ENCODE assay signal across 26 mouse cellular contexts in genomic region chr10:87803936-87804791, GRCm38 (mm10). TPM values are rescaled to one million over a fixed set of nuclear protein-coding genes. Genes with fewer than 3 reads are reported as not detected.
DNase-seq lines count a peak whose midpoint lies in the region; ATAC-seq and TF ChIP-seq lines count a peak whose summit lies in the region.
"Had no signal": no experiment of that assay in that cellular context is flagged by ENCODE, and none has a peak within 500 bp of the region (broad histone marks: within the 10 kb centered on the region; RNA-seq: fewer than 3 reads in every experiment).

No protein-coding gene starts in this region.

- ATAC-seq in kidney, embryonic 14.5 days (ENCODE audit: low FRiP score, low TSS enrichment), result no peak
- peak; percentile 53; the same call in 1 of the 2 replicates for ATAC-seq in stomach, embryonic 14.5 days (ENCODE audit: insufficient number of reproducible peaks, insufficient read depth, low FRiP score, low read depth)
- ATAC-seq in stomach, postnatal 0 days (ENCODE audit: low FRiP score, low TSS enrichment), result no peak
- no peak for ATAC-seq in stomach, embryonic 15.5 days (ENCODE audit: insufficient read depth, low FRiP score, low read depth)
- ATAC-seq: activated CD4-positive, CD25-positive, alpha-beta regulatory T cell, adult 4 months; forebrain, postnatal 0 days; inflammation-experienced regulatory T-cells, adult 6 months; midbrain, embryonic 13.5 days had no signal

- no peak overlapping the region for H3K4me2 ChIP-seq in kidney, embryonic 14.5 days (replicated peaks; ENCODE audit: low read depth, low read length)
- no peak overlapping the region for H3K4me2 ChIP-seq in stomach, embryonic 14.5 days (replicated peaks; ENCODE audit: low read depth, low read length)
- H3K4me2 ChIP-seq in stomach, postnatal 0 days (replicated peaks; ENCODE audit: low read depth), result no peak overlapping the region
- no peak overlapping the region for H3K4me2 ChIP-seq in stomach, embryonic 15.5 days
- H3K4me2 ChIP-seq: hindbrain, embryonic 14.5 days; limb, embryonic 15.5 days; midbrain, embryonic 13.5 days had no signal

- H3K27me3 ChIP-seq in kidney, embryonic 14.5 days (ENCODE audit: control insufficient read depth, insufficient read depth, low read length), result no peaks in the 10 kb centered on the region
- H3K27me3 ChIP-seq in stomach, embryonic 14.5 days (ENCODE audit: control insufficient read depth, insufficient read depth, low read length), result no peaks in the 10 kb centered on the region
- H3K27me3 ChIP-seq in stomach, postnatal 0 days (ENCODE audit: control insufficient read depth, insufficient read depth, low read length), result no peaks in the 10 kb centered on the region
- H3K27me3 ChIP-seq in stomach, embryonic 15.5 days (replicated peaks), result no peaks in the 10 kb centered on the region
- H3K27me3 ChIP-seq: limb, embryonic 15.5 days; megakaryocyte, embryonic 14.5 days; midbrain, embryonic 13.5 days had no signal

- WGBS in kidney, embryonic 14.5 days, result 85% methylated on average over 5 of the region's 5 CpGs
- WGBS in stomach, embryonic 14.5 days, result 56% methylated on average over 5 of the region's 5 CpGs
- 54% methylated on average over 5 of the region's 5 CpGs for WGBS in stomach, postnatal 0 days
- 59% methylated on average over 5 of the region's 5 CpGs for WGBS in stomach, embryonic 15.5 days

- DNase-seq in adrenal gland, adult (ENCODE audit: inconsistent age in 2 of 2, low spot score in 1 of 2), result peak; percentile 43 to 47
- no peak for DNase-seq in adrenal gland, postnatal 25 days
- peak; percentile 80 for DNase-seq in kidney, postnatal 10 days
- DNase-seq in stomach, postnatal 0 days (ENCODE audit: low spot score), result no peak
- no peak for DNase-seq in thymus, postnatal 4 days
- DNase-seq: adrenal gland, postnatal 10 days; cerebellum, adult 8-10 months; forebrain, postnatal 0 days; gastrocnemius, postnatal 14 days; kidney, adult 2 months; left cerebral cortex, postnatal 4 days; right cerebral cortex, postnatal 25 days; spleen, adult 18-20 months had no signal

- H3K4me3 ChIP-seq in kidney, embryonic 14.5 days (ENCODE audit: low read length), result no peak overlapping the region
- H3K4me3 ChIP-seq in stomach, embryonic 14.5 days (ENCODE audit: low read depth, low read length), result no peak overlapping the region
- H3K4me3 ChIP-seq in stomach, postnatal 0 days (ENCODE audit: low read depth, low read length), result no peak overlapping the region
- no peak overlapping the region for H3K4me3 ChIP-seq in stomach, embryonic 15.5 days (replicated peaks)
- H3K4me3 ChIP-seq: forebrain, embryonic 10.5 days; heart, adult 2 months; limb, embryonic 15.5 days; megakaryocyte, embryonic 14.5 days; midbrain, embryonic 13.5 days had no signal

- no peak for TF ChIP-seq CTCF in stomach, postnatal 0 days (IDR thresholded peaks at IDR 0.05; ENCODE audit: low read depth)

- H3K36me3 ChIP-seq in kidney, embryonic 14.5 days (ENCODE audit: control insufficient read depth, insufficient read depth, low read length), result no peaks in the 10 kb centered on the region
- no peaks in the 10 kb centered on the region for H3K36me3 ChIP-seq in stomach, embryonic 14.5 days (ENCODE audit: control insufficient read depth, insufficient read depth, low read length)
- no peaks in the 10 kb centered on the region for H3K36me3 ChIP-seq in stomach, postnatal 0 days (ENCODE audit: control insufficient read depth, insufficient read depth, low read length)
- no peaks in the 10 kb centered on the region for H3K36me3 ChIP-seq in stomach, embryonic 15.5 days
- H3K36me3 ChIP-seq: forebrain, embryonic 10.5 days; limb, embryonic 15.5 days; midbrain, embryonic 13.5 days had no signal

- H3K27ac ChIP-seq in kidney, embryonic 14.5 days (ENCODE audit: low read depth, low read length), result no peak overlapping the region
- H3K27ac ChIP-seq in stomach, embryonic 14.5 days (ENCODE audit: low read length), result no peak overlapping the region; the same call in 1 of the 2 replicates
- no peak overlapping the region for H3K27ac ChIP-seq in stomach, postnatal 0 days (replicated peaks)
- H3K27ac ChIP-seq in stomach, embryonic 15.5 days, result peak overlapping the region; percentile 3; the same call in 1 of the 2 replicates
- H3K27ac ChIP-seq: forebrain, embryonic 10.5 days; heart, adult 2 months; hindbrain, embryonic 14.5 days; limb, embryonic 15.5 days; liver, embryonic 14.5 days; midbrain, embryonic 13.5 days had no signal

- H3K9me3 ChIP-seq in kidney, embryonic 14.5 days (ENCODE audit: control insufficient read depth, low read length), result no peaks in the 10 kb centered on the region
- no peaks in the 10 kb centered on the region for H3K9me3 ChIP-seq in stomach, embryonic 14.5 days (ENCODE audit: control insufficient read depth, low read depth, low read length)
- no peaks in the 10 kb centered on the region for H3K9me3 ChIP-seq in stomach, postnatal 0 days (ENCODE audit: control insufficient read depth, low read length)
- no peaks in the 10 kb centered on the region for H3K9me3 ChIP-seq in stomach, embryonic 15.5 days
- H3K9me3 ChIP-seq: forebrain, embryonic 10.5 days; limb, embryonic 15.5 days; megakaryocyte, embryonic 14.5 days; midbrain, embryonic 13.5 days had no signal

- no peak for TF ChIP-seq EP300 in stomach, postnatal 0 days (optimal IDR thresholded peaks at IDR 0.05)

- H3K4me1 ChIP-seq in kidney, embryonic 14.5 days (ENCODE audit: control insufficient read depth, insufficient read depth, low read length), result no peaks in the 10 kb centered on the region
- no peaks in the 10 kb centered on the region for H3K4me1 ChIP-seq in stomach, embryonic 14.5 days (ENCODE audit: control insufficient read depth, insufficient read depth, low read length)
- no peaks in the 10 kb centered on the region for H3K4me1 ChIP-seq in stomach, postnatal 0 days (replicated peaks; ENCODE audit: control insufficient read depth, insufficient read depth)
- no peaks in the 10 kb centered on the region for H3K4me1 ChIP-seq in stomach, embryonic 15.5 days
- H3K4me1 ChIP-seq: forebrain, embryonic 10.5 days; limb, embryonic 15.5 days; megakaryocyte, embryonic 14.5 days; midbrain, embryonic 13.5 days had no signal

- no peak overlapping the region for H3K9ac ChIP-seq in kidney, embryonic 14.5 days (ENCODE audit: low read depth, low read length)
- H3K9ac ChIP-seq in stomach, embryonic 14.5 days (replicated peaks; ENCODE audit: low read depth, low read length), result no peak overlapping the region
- no peak overlapping the region for H3K9ac ChIP-seq in stomach, postnatal 0 days (ENCODE audit: low read length)
- no peak overlapping the region for H3K9ac ChIP-seq in stomach, embryonic 15.5 days
- H3K9ac ChIP-seq: forebrain, postnatal 0 days; hindbrain, embryonic 14.5 days; limb, embryonic 15.5 days; liver, embryonic 14.5 days; midbrain, embryonic 13.5 days had no signal

RNA-seq across cellular contexts. Expression of gene Igf1, which starts 53.9 kb away (rescaled TPM):
- 8.0 and 13.0 TPM in 2 replicates for total RNA-seq in adrenal gland, postnatal 25 days (2021)
- polyA plus RNA-seq in kidney, embryonic 14.5 days (2014; fragmentation: Nextera tagmentation; extraction: Ambion mirVana), result 24.5 and 28.2 TPM in 2 replicates
- 167 and 172 TPM in 2 replicates for polyA plus RNA-seq in stomach, embryonic 14.5 days (2014; fragmentation: Nextera tagmentation; extraction: Ambion mirVana)
- polyA plus RNA-seq in stomach, postnatal 0 days (2015; fragmentation: Nextera tagmentation; extraction: Ambion mirVana), result 38.1 and 42.5 TPM in 2 replicates
- polyA plus RNA-seq in stomach, embryonic 15.5 days (2015; fragmentation: Nextera tagmentation; extraction: Ambion mirVana), result 119 and 121 TPM in 2 replicates
- total RNA-seq: monocyte, adult 5-6 weeks had no signal

Comparison
In these comparisons a context has a peak if more than half of its experiments do, and no peak if none do; other contexts are left out.
1. DNase-seq: peak in adrenal gland, adult (2 of 2) and kidney, postnatal 10 days (single experiment); none in adrenal gland, postnatal 25 days (single experiment), stomach, postnatal 0 days (single experiment) and thymus, postnatal 4 days (single experiment).